Comparison of ENCODE assay signal across 23 mouse cellular contexts in the genomic region with DNA sequence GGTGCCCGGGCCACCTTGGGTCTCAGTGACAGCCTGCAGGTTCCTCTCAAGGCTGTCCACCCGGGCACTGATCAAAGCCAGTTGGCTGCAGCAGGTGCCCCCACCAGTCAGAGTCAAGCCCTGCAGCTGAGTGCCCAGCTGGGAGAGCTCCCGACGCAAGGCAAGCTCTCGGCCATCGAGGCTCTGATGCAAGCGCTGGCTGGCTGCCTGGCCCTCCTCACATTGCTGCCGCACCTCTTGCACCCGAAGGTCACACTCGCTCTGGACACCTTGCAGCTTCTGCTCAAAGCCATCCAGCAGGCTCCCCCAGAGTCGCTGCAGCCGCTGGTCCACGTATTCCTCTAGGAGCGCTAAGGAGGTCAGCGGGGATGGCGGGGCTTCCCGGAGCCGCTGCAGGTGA. TPM values are rescaled to one million over a fixed set of nuclear protein-coding genes. Genes with fewer than 3 reads are reported as not detected.
DNase-seq lines count a peak whose midpoint lies in the region; ATAC-seq and TF ChIP-seq lines count a peak whose summit lies in the region.
"Had no signal": no experiment of that assay in that cellular context is flagged by ENCODE, and none has a peak within 500 bp of the region (broad histone marks: within the 10 kb centered on the region; RNA-seq: fewer than 3 reads in every experiment).

No protein-coding gene starts in this region.

- H3K27ac ChIP-seq in liver, postnatal 0 days (ENCODE audit: low read depth), result no peak overlapping the region
- no peak overlapping the region for H3K27ac ChIP-seq in hindbrain, embryonic 14.5 days
- H3K27ac ChIP-seq: embryonic facial prominence, embryonic 10.5 days; forebrain, embryonic 15.5 days; heart, adult 2 months; hindbrain, embryonic 13.5 days; left cerebral cortex, adult 2 months; macrophage; midbrain, embryonic 15.5 days; neural tube, embryonic 12.5 days had no signal

- TF ChIP-seq CTCF in liver, postnatal 0 days (IDR thresholded peaks at IDR 0.05; ENCODE audit: low read depth), result no peak

- H3K9me3 ChIP-seq in liver, postnatal 0 days (ENCODE audit: low read length), result no peaks in the 10 kb centered on the region
- H3K9me3 ChIP-seq in hindbrain, embryonic 14.5 days (ENCODE audit: control insufficient read depth, low read length), result no peaks in the 10 kb centered on the region
- H3K9me3 ChIP-seq: embryonic facial prominence, embryonic 10.5 days; forebrain, embryonic 15.5 days; hindbrain, embryonic 13.5 days; midbrain, embryonic 15.5 days; neural tube, embryonic 12.5 days had no signal

- peaks cover 31% of the 10 kb centered on the region for H3K27me3 ChIP-seq in liver, postnatal 0 days (ENCODE audit: insufficient read depth, low read length)
- peaks cover 40% of the 10 kb centered on the region for H3K27me3 ChIP-seq in hindbrain, embryonic 14.5 days (ENCODE audit: control insufficient read depth, insufficient read depth, low read length)

- no peaks in the 10 kb centered on the region for H3K36me3 ChIP-seq in liver, postnatal 0 days (replicated peaks; ENCODE audit: insufficient read depth, low read length)
- no peaks in the 10 kb centered on the region for H3K36me3 ChIP-seq in hindbrain, embryonic 14.5 days (replicated peaks; ENCODE audit: control insufficient read depth, insufficient read depth)
- H3K36me3 ChIP-seq: forebrain, embryonic 15.5 days; hindbrain, embryonic 13.5 days; midbrain, embryonic 15.5 days; neural tube, embryonic 12.5 days had no signal

- TF ChIP-seq EP300 in liver, postnatal 0 days (IDR thresholded peaks at IDR 0.05; ENCODE audit: low read depth), result no peak

- 53% methylated on average over 18 of the region's 18 CpGs for WGBS in liver, postnatal 0 days (ENCODE audit: insufficient replicate concordance)
- 62% methylated on average over 18 of the region's 18 CpGs for WGBS in hindbrain, embryonic 14.5 days

- ATAC-seq in liver, postnatal 0 days, result no peak
- ATAC-seq in hindbrain, embryonic 14.5 days (ENCODE audit: low FRiP score), result no peak
- ATAC-seq: forebrain, embryonic 15.5 days; inflammation-experienced regulatory T-cells, adult 6 months; midbrain, embryonic 15.5 days had no signal

- H3K4me2 ChIP-seq in liver, postnatal 0 days (ENCODE audit: low read depth, low read length), result no peak overlapping the region
- H3K4me2 ChIP-seq in hindbrain, embryonic 14.5 days (replicated peaks), result no peak overlapping the region
- H3K4me2 ChIP-seq: forebrain, embryonic 15.5 days; hindbrain, embryonic 13.5 days; midbrain, embryonic 15.5 days; neural tube, embryonic 12.5 days had no signal

- no peak overlapping the region for H3K4me3 ChIP-seq in liver, postnatal 0 days (ENCODE audit: low read depth, low read length)
- H3K4me3 ChIP-seq in hindbrain, embryonic 14.5 days (replicated peaks; ENCODE audit: low read length), result no peak overlapping the region
- H3K4me3 ChIP-seq: embryonic facial prominence, embryonic 10.5 days; forebrain, embryonic 15.5 days; heart, adult 2 months; hindbrain, embryonic 13.5 days; left cerebral cortex, adult 2 months; midbrain, embryonic 15.5 days; neural tube, embryonic 12.5 days had no signal

- H3K4me1 ChIP-seq in liver, postnatal 0 days (ENCODE audit: insufficient read depth), result 0 out of 2 replicates have a peak, but pooled peaks cover 4% of the 10 kb centered on the region
- H3K4me1 ChIP-seq in hindbrain, embryonic 14.5 days (replicated peaks; ENCODE audit: control insufficient read depth, insufficient read depth, low read length), result peaks cover 4% of the 10 kb centered on the region; the same call in 1 of the 2 replicates

- no peak overlapping the region for H3K9ac ChIP-seq in liver, postnatal 0 days (replicated peaks)
- H3K9ac ChIP-seq in hindbrain, embryonic 14.5 days, result no peak overlapping the region
- H3K9ac ChIP-seq: forebrain, embryonic 15.5 days; hindbrain, embryonic 13.5 days; midbrain, embryonic 15.5 days; neural tube, embryonic 12.5 days had no signal

- DNase-seq in cerebellum, adult 9-11 months, result peak; percentile 59
- no peak for DNase-seq in cerebellum, adult 18-20 months
- peak; percentile 30 for DNase-seq in liver, postnatal 0 days
- DNase-seq in liver, result no peak
- peak; percentile 36 for DNase-seq in adrenal gland, postnatal 25 days
- DNase-seq in skeletal muscle tissue, adult 2 months (ENCODE audit: low read depth, low spot score), result peak; percentile 47
- no peak for DNase-seq in hindbrain, embryonic 14.5 days (ENCODE audit: low spot score)
- DNase-seq: gastrocnemius, postnatal 14 days; heart, postnatal 36 days; kidney, adult 18-20 months; kidney, postnatal 4 days; right cerebral cortex, postnatal 14 days; thymus, postnatal 14 days had no signal

RNA-seq across cellular contexts. Expression of a gene that starts 3.5 kb away (rescaled TPM):
- 0.07 TPM in 1 of 2 replicates, not detected in the other for polyA plus RNA-seq in liver, postnatal 0 days (2015; fragmentation: Nextera tagmentation; extraction: Ambion mirVana)
- total RNA-seq in adrenal gland, postnatal 25 days (2021), result not detected in 2 replicates
- polyA plus RNA-seq in hindbrain, embryonic 14.5 days (2014; fragmentation: Nextera tagmentation; extraction: Ambion mirVana), result 0.52 and 0.55 TPM in 2 replicates
- polyA plus RNA-seq: inflammation-experienced regulatory T-cells, adult 6 months; macrophage; spleen, adult 2 months had no signal

RNA-seq across cellular contexts. Expression of a gene that starts 28.1 kb away (rescaled TPM):
- polyA plus RNA-seq in liver, postnatal 0 days (2015; fragmentation: Nextera tagmentation; extraction: Ambion mirVana), result 0.91 and 1.2 TPM in 2 replicates
- total RNA-seq in adrenal gland, postnatal 25 days (2021), result 55.3 and 91.2 TPM in 2 replicates
- 0.22 and 0.66 TPM in 2 replicates for polyA plus RNA-seq in hindbrain, embryonic 14.5 days (2014; fragmentation: Nextera tagmentation; extraction: Ambion mirVana)
- polyA plus RNA-seq: macrophage had no signal

RNA-seq across cellular contexts. Expression of a gene that starts 35.8 kb away (rescaled TPM):
- 4.1 and 6.0 TPM in 2 replicates for polyA plus RNA-seq in liver, postnatal 0 days (2015; fragmentation: Nextera tagmentation; extraction: Ambion mirVana)
- 85.1 and 147 TPM in 2 replicates for total RNA-seq in adrenal gland, postnatal 25 days (2021)
- polyA plus RNA-seq in hindbrain, embryonic 14.5 days (2014; fragmentation: Nextera tagmentation; extraction: Ambion mirVana), result 17.9 and 19.6 TPM in 2 replicates

Comparison
In these comparisons a context has a peak if more than half of its experiments do, and no peak if none do; other contexts are left out.
1. DNase-seq: peak in cerebellum, adult 9-11 months (single experiment), liver, postnatal 0 days (single experiment), adrenal gland, postnatal 25 days (single experiment) and skeletal muscle tissue, adult 2 months (single experiment); none in cerebellum, adult 18-20 months (0 of 2), liver (single experiment) and hindbrain, embryonic 14.5 days (single experiment).